Mouse (Mus musculus): ENCODE results near the gene Olfr1411.

The Olfr1411 gene

GRCm38 (mm10) chr1:92594111-92594510 is at the start of gene Olfr1411:
TSS of gene Olfr1411 (plus strand) at chr1:92594411.
- DNase-seq (ENCODE audit: extremely low spot score, low spot score), result no peak

GRCm38 (mm10) chr1:92545929-92546328 is 48.3 kb upstream of the Olfr1411 start:
- no peak for DNase-seq (ENCODE audit: extremely low spot score, low spot score)

- DNase-seq (ENCODE audit: extremely low spot score, low spot score), result no peak
Measured at GRCm38 (mm10) chr1:92571022-92571421, 23.2 kb upstream of the Olfr1411 start, which contains the start of gene Olfr1413. TSS of gene Olfr1413 (plus strand) at chr1:92571322.

- no peak for DNase-seq (ENCODE audit: extremely low spot score, low spot score)
Measured at GRCm38 (mm10) chr1:92585479-92585878, 8.7 kb upstream of the Olfr1411 start, which contains the start of gene Olfr1412. TSS of gene Olfr1412 (plus strand) at chr1:92585779.

GRCm38 (mm10) chr1:92596019-92596418 is 1.8 kb downstream of the Olfr1411 start:
- DNase-seq (ENCODE audit: extremely low spot score, low spot score), result no peak

DNA sequence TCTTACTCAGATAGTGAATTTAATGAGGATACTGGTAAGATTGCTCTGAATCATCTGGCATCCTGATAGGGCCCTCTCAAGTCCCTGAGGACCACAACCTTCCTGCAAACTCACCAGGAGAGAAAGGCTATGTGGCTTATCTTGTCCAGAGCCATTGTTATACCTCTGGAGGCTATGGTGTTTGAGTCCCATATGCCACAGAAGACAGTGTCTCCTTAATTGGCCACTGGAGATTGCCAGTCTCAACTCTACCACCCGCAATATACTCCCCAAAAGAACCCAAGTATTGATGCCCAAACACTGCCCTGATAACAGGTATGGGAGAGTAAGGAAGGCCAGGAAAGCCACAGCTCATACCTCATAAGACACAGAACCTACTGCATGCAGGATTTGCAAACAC is 11.3 kb downstream of the Olfr1411 start, which contains the start of gene Olfr1410:
TSS of gene Olfr1410 (plus strand) at position 301 of the 400 bp plus-strand sequence.
- DNase-seq (ENCODE audit: extremely low spot score, low spot score), result no peak

GRCm38 (mm10) chr1:92607711-92608110 is 13.5 kb downstream of the Olfr1411 start:
- no peak for DNase-seq (ENCODE audit: extremely low spot score, low spot score)

- peak; percentile 57 for DNase-seq (ENCODE audit: extremely low spot score, low spot score)
Measured at GRCm38 (mm10) chr1:92611008-92611407, 16.8 kb downstream of the Olfr1411 start.

DNA sequence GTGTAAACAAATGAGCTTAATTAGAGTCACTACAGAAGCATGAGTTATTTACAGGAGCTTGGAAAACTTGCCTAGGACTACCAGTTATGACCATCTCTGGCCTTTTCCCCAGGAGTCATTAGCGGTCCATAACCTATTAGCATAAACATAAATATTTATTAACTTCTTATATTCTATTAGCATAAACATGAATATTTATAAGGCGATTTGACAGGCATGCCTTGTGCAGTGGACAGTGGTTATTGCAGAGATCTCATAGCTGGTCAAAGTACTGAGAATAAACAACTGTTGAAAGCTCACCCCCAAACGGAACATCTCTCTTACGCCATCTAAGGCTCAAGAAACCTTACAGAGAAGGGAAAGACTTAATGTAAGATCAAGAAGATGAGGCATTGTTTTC is 19.0 kb downstream of the Olfr1411 start:
- no peak for DNase-seq (ENCODE audit: extremely low spot score, low spot score)

- peak; percentile 2 for DNase-seq (ENCODE audit: extremely low spot score, low spot score)
Measured at GRCm38 (mm10) chr1:92614516-92614915, 20.3 kb downstream of the Olfr1411 start.

DNA sequence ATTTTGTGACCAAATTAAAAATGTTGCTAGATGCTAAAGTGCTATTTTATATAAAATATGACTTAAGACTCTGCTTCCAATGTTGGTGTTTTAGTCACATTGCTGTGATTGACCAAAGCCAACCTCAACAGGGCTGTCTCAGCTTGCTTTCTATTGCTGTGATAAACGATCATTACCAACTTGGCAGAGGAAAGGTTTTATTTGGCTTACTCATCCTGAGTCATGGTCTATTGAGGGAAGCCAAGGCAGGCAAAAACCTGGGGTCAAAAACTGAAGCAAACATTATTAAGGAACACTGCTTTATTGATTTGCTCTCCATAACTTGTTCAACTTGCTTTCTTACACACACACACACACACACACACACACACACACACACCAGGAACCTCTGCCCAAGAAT is 21.8 kb downstream of the Olfr1411 start:
- no peak for DNase-seq (ENCODE audit: extremely low spot score, low spot score)

GRCm38 (mm10) chr1:92617488-92617887 is 23.3 kb downstream of the Olfr1411 start, which contains the start of gene Olfr12:
TSS of gene Olfr12 (plus strand) at chr1:92617788.
- DNase-seq (ENCODE audit: extremely low spot score, low spot score), result no peak

- no peak for DNase-seq (ENCODE audit: extremely low spot score, low spot score)
Measured at GRCm38 (mm10) chr1:92618360-92618759, 24.1 kb downstream of the Olfr1411 start.

DNA sequence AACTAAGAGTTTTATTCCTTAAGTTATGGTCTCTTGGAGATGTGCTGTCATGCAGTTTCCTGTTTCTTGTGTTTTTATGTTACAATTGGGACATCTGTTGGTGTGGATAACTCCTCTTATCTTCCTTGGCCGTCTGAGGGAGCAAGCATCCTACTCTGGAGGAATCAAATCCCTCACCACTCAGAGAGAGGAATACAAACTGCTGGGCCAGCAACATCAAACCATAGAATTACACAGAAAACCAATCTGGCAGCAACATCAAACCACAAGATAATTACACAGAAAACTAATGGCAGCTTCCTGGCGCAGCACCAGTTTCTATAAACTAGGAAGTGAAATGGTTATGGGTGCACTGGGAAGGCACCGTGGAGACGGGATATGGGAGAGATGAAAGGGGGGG is 34.0 kb downstream of the Olfr1411 start:
- DNase-seq (ENCODE audit: extremely low spot score, low spot score), result no peak

GRCm38 (mm10) chr1:92632196-92632595 is 38.0 kb downstream of the Olfr1411 start:
- no peak for DNase-seq (ENCODE audit: extremely low spot score, low spot score)

- DNase-seq (ENCODE audit: extremely low spot score, low spot score), result no peak
Measured at GRCm38 (mm10) chr1:92632948-92633347, 38.7 kb downstream of the Olfr1411 start.

DNA sequence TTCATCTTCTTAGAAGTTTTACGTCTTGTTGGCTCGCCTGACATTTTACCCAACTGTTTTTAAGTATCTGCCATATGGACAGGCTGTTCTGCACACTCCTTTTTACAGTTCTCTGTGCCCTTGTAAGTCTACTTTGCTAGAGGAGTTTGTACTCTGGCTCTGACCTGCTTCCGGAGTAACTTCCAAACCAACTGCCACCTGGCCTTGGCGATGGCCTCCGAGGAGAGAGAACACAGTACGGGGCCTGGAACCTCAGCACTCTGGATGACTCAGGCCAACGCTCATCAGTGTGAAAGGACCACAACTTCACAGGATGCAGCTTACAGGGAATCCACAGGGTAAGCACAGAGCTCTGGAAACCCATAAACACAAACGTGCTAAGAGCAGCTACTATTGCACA is 39.5 kb downstream of the Olfr1411 start:
- no peak for DNase-seq (ENCODE audit: extremely low spot score, low spot score)

GRCm38 (mm10) chr1:92634569-92634968 is 40.4 kb downstream of the Olfr1411 start:
- DNase-seq (ENCODE audit: extremely low spot score, low spot score), result no peak

DNA sequence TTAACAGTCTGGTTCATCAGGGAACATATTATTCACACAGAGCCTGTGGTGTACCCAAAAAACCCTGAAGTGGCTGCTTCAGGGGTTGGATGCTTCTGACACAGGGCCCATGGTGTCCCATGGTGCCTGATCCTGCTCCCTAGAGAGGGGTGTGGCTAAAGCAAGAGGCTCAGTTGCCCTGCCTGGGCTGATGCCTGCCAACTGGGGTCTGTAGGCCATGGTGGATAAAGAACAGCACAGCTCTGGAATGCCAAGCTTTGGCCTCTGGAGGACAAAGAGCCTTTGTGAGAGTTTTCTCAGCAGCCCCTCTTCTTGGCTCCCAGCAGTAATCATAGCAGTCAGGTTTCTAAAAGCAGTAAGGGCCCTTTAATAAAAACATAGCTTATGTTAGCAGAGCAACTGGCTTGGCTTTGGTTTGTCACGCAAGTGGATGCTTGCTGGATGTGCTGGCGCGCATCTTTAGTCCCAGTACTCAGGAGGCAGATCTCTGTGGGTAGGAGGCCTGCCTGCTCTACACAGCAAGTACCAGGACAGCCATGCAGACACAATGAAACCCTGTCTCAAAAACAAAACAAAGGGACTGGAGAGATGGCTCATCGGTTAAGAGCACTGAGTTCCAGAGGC is 40.9 kb downstream of the Olfr1411 start:
- DNase-seq (ENCODE audit: extremely low spot score, low spot score), result no peak

GRCm38 (mm10) chr1:92636015-92636414 is 41.8 kb downstream of the Olfr1411 start:
- DNase-seq (ENCODE audit: extremely low spot score, low spot score), result no peak

DNA sequence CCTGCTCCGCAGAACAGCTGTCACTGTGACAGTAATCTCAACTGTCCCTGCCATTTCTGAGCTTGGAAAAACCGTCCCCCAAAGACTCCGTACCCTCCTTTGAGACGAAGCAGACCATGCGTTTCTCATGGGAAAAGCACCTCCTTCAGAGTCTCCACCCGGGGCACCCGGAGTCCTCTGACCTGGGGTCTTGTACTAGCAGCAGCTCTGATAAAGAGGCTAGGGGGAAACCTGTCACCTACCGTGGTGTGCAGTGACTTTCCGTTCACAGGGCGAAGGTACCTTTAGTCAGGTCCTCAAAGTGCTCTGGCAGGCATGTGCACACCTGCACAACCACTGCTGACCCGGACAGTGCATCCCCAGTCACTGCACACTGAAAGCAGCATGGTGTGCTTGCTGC is 42.5 kb downstream of the Olfr1411 start:
- no peak for DNase-seq (ENCODE audit: extremely low spot score, low spot score)

DNA sequence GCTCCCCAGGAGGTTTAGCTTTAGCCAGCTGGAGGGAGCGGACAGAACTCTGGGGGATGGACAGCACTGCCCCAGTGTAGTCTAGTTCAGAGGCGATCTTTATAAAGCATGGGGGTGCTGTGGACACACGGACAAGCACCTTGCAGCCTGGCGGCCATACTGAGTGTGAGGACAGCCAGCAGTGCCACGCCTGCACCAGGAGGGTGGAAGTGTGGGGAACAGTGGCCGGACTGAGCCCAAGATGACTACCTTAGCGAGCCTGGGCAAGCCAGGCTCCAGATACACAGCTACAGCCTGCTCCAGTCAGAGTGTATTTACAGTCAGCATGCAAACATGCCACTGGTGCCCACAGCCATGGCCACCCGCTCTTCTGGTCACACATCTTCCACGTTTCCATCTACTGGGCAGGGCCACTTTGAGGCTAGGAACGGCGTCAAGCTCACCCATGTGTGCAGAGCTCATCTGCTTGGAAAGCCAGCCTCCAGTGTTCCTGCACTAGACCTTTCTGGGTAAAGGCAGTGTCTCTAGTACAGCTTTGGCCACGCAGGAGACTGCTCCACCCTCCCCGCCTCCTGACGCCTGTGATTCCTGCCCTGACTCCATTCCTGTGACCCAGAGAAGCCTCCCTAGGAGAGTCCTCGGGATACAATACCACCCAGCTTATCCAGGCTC is 43.4 kb downstream of the Olfr1411 start:
- no peak for DNase-seq (ENCODE audit: extremely low spot score, low spot score)

GRCm38 (mm10) chr1:92638181-92638580 is 44.0 kb downstream of the Olfr1411 start:
- DNase-seq (ENCODE audit: extremely low spot score, low spot score), result no peak

Measured in neural tube, embryonic 10.5 days (tissue).